Mouse (Mus musculus): ENCODE results near the gene Olfr983.

The Olfr983 gene

DNA sequence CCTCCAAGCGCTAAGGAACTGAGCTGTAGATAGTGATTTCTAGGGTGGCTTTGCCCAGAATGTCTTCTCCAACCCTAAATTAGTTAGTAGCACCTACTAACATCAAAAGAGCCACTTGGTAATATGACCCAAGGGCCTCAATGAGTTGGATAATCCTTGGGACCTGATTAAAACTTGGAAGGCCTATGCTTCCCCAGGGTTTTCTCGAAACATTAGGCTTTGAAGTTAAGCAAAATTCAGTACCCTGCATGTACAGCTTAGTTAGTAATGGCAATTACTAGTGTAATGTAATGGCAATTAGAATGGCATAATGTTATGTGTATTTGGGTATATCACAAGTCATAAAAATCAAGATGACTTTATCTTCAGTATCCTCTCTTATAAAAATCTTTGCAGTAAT lies at the start of gene Olfr983:
Gene Olfr983 (minus strand): TSS at position 101 of the 400 bp plus-strand sequence.
- DNase-seq (ENCODE audit: extremely low spot score), result no peak

DNA sequence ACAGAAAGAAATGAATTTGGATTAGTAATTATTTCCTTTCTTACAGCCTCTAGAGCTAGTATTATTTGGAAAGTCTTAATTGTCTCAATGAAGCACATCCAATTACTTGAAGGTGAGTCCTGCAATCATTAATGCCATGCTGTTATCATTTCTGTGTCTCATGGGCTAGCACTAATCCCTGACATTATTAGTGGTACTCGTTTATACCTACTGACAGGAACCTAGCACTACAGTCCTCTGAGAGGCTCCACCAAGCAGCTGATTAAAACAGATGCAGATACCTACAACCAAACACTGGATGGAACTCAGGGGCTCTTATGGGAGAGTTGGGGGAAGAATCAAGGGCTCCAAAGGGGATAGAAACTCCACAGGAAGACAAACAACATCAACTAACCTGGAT lies 48.1 kb upstream of the Olfr983 start:
- no peak for DNase-seq (ENCODE audit: extremely low spot score)

DNA sequence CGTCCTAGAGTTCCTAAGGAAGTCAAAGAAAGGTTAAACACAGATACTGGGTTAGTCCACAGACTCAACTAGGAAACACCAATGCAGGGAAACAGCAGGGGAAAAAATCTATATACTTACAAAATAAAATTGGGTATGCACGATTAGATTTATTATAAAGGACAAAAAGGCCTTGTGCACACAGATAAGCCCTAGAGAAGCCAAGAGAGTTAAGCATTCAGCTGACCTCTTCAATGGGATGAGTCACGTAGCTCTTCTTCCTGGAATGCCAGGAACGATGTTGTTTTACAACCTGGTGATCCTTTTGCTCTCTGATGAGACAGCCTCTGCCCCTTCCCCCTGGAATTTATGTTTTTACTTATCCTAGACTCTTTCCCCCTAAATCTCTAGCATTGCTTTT lies 46.1 kb upstream of the Olfr983 start:
- no peak for DNase-seq (ENCODE audit: extremely low spot score)

DNA sequence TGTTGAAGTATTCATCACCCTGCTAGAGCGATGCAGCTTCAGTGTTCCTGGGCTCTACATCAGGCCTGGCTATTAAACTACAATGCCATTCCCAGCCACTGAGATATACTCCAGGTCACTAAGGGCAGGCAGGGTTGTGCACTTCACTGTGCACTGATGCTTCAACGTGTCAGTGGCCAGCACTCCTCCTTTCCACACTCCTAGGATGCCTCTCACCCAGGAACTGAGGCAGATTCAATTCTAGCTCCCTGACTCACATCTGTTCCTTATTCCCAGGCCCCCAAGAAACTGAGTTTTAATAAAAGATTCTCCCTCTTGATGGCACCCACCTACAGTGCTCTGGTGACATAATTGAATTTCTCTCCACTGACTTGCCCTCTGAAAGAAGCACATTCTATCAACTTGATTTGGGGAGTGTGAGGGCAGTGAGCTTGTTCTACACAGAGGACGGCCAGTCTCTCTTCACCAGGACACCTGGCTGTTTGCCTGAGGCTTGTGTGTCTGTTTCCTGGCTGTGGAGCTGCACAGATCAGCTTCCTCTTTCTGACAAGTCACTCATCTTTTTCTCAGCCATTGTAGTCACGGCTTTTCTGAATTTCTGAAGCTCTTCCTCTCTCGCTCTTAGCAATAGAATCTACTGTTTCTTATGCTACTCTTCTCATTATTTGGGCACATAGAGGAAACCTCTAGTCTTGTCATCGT lies 43.7 kb upstream of the Olfr983 start:
- DNase-seq (ENCODE audit: extremely low spot score), result no peak

DNA sequence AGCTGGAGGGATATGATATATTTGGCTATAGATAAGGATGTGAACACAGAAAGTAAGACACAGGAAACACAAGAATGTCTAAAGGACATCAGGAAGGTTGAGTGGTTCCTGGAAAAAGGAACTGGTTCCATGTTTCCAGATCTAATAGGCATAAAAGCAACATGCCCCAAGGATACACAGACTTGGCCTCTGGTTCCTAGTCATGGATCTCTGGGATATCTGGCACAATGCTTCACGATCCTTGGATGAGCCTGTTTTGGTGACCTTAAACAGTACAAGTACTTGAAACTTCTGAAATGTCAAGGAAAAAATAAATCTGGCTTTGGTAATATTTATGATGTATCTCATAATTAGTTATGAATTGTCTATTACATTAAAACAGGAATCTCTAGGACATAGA lies 37.2 kb upstream of the Olfr983 start:
- no peak for DNase-seq (ENCODE audit: extremely low spot score)

DNA sequence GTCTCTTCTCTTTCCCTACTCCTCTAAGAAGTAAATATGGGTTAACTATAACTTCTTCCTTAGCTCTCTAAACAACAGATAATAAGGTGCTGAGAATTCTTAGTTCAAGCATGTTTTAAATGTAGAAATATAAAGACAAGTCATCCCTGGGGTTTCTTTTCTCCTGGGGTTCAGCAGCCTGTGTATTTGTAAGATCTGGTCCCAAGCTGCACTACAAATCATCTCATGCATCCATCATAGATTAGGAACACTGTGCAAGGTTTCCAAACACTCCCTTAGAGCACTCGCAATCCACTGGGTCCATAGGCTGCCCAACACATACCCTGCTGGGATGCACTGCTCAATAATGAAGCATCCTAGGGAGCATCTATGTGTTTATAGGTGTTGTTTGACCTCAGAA lies 36.7 kb upstream of the Olfr983 start, which contains the start of gene Olfr985:
Gene Olfr985 (minus strand): TSS at position 101 of the 400 bp plus-strand sequence.
- DNase-seq (ENCODE audit: extremely low spot score), result no peak

DNA sequence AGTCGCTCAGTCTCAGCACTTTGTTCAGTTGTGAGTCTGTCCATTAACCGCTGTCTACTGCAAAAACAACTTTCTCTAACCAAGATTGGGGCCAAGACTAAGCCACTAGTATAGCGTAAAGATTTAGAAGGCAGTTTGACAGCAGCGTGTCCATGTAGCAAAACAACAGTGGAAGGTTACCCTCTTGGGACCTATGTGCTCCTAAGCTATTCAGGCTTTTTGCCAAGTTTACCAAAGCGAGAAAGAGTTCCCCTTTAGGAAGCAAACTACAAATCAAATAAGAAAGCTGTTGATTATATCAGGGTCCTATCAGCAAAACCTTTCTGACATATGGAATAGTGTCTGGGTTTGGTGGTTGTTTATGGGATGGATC lies 23.9 kb upstream of the Olfr983 start:
- no peak for DNase-seq (ENCODE audit: extremely low spot score)

DNA sequence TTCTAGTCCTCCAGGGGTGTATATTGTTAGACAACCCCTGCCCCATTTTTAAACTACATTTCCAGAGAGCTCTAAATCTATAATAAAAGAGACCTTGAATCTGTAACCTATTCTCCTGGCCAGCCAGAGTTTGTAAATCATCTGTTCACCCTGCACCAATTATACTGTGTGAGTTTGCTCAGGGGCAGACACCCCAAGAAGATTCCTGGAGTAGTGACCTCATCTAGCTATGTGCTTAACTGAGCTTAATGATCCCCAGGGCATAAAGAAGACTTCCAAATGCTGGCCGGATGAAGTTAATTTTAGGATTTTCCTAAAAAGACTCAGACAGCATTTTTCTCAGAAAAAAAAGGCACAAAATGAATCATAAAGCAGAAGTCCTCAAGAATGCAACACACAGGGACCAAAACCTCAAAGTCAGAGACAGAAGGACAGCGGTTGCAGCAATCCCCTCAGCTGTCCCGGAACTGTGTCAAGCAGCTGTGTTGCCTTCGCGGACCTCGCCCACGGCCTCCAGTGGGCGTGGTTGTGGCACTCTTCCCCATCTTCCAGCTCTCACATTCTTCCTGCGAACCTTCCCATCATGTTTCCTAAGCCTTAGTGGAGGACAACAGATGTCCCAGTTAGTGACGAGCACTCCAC lies 23.4 kb upstream of the Olfr983 start:
- DNase-seq (ENCODE audit: extremely low spot score), result no peak

DNA sequence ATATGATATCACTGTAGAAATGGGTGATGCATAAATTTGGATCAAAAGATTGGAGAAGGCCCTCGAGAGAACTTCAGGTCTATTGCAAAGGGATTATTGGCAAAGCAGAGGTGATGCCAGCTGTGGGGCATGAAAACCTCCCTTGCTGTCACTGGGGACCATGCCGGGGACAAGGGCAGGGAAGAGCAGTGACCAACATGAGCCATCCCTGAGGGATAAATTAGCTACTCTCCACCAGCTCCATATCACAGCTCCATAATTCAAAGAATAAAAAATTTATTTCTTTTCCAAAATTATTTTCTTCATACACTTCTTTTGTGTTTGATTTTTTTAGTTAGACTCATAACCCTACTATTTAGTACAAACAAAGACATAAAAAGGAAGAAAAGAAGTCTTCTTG lies 20.7 kb upstream of the Olfr983 start, which contains the start of gene Olfr984:
Gene Olfr984 (minus strand): TSS at position 101 of the 400 bp plus-strand sequence.
- DNase-seq (ENCODE audit: extremely low spot score), result no peak

DNA sequence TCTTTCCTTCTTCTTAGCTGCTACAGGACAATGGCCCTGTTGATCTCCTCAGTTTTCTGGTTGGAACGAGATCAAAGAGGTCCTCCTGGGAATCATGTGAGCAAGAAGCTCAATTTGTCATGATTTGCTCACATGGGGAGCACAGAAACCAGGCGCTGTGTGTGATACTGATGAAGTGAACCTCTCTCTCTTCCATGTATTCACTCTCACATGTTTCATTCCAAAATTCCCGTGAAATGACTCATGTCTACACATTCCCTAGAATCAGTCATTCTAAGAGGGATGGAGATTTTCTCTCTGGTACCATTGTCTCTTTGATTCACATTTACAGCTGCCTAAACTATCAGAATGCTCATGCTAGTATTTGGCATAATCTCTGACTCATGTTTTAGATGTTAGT lies 1.4 kb upstream of the Olfr983 start:
- no peak for DNase-seq (ENCODE audit: extremely low spot score)

DNA sequence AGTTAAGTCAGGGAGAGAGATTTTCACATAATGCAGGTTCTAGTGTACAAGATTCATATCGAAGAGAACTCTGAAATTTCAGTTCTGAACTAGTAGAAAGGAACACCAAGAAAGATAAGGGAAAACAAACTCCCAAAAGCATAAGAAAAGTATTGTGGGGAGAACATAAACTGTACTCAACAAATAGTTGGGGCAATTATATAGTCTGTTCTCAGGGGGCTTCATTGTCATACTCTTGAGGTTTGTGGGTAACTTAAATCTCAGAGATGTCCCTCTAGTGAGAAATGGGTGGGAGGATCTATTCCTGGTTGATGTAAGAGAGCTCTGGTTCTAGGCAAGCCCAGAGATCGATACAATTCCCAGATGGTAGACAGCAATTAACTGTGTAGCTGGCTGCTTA lies 19.9 kb downstream of the Olfr983 start, which contains the start of gene Olfr982:
Gene Olfr982 (plus strand): TSS at position 301 of the 400 bp plus-strand sequence.
- DNase-seq (ENCODE audit: extremely low spot score), result no peak

DNA sequence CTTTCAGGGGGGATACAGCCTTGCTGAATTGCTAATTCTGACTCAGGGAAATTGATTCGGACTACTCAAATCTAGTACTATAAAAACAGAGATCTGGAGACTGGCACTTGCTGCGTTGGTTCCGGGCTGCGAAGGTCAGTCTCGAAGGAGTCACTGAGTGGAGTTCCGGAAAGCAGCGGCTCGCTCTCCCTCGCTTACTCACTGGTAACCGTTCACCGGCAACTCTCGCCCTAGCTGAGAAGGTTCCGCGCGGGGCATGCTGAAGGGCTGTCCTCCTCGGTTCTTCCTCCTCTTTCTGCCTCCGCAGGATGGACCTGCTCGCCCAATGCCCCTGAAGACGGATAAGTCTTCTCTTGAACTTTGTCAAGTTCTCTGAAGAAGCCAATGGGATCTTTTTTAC lies 43.3 kb downstream of the Olfr983 start:
- no peak for DNase-seq (ENCODE audit: extremely low spot score)

Data from embryo, embryonic 9.5 days (tissue).